In the genomic region with DNA sequence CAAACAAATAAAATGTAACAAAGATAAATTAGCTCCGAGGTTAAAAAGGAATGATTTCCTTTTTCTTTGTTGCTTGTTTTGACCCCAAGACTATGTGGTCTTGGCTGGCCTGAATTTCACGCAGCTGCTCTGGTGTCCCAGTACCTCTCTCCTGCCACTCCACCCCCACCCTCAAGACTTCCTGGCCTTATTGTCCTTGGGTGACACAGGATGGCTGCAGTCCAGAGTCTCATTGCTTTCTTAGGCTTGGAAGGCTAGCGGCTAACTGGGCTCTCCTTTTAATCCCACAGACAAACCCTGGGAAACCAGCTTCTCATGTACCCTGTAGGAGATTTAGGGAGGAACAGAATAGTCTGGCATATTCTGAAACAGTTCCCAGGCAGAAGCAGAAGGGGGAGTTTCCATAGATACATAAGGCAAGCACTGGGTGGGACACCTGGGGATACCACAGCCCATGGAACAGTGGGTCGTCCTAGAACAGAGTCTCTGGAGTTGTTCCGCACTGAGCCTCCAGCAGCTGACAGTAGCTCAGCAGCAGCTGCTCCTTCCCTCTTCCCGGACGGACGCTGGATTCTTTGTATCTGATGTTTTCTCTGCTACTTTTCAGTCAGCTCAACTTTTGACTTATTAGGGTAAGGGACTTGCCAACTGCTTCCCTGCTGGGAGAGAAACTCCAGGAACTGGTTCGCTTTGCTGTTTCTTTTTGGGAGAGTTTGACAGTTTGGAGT, we compare ENCODE assay signal across 11 mouse cellular contexts. TPM values are rescaled to one million over a fixed set of nuclear protein-coding genes. Genes with fewer than 3 reads are reported as not detected.
DNase-seq lines count a peak whose midpoint lies in the region; ATAC-seq and TF ChIP-seq lines count a peak whose summit lies in the region.
"Had no signal": no experiment of that assay in that cellular context is flagged by ENCODE, and none has a peak within 500 bp of the region (broad histone marks: within the 10 kb centered on the region; RNA-seq: fewer than 3 reads in every experiment).

No protein-coding gene starts in this region.

- H3K9ac ChIP-seq in heart, embryonic 11.5 days (ENCODE audit: low read depth, low read length): no peak overlapping the region
- no peak overlapping the region for H3K9ac ChIP-seq in limb, embryonic 14.5 days (ENCODE audit: low read depth, low read length, severe bottlenecking)

- peak; percentile 96 for DNase-seq in heart, adult 11 months
- DNase-seq in Muller cell, postnatal 12 days (ENCODE audit: inconsistent ontology term): peak; percentile 32
- DNase-seq in heart, adult 8-10 months (ENCODE audit: low spot score): peak; percentile 45
- peak; percentile 37 for DNase-seq in limb, embryonic 14.5 days (ENCODE audit: low spot score)
- DNase-seq in thymus, adult 2 months: no peak
- no peak for DNase-seq in spleen, postnatal 4 days (ENCODE audit: low spot score in 2 of 2)
- DNase-seq: layer of hippocampus, adult 9-11 months had no signal

- no peak overlapping the region for H3K27ac ChIP-seq in heart, embryonic 11.5 days (ENCODE audit: low read depth, low read length)
- H3K27ac ChIP-seq in limb, embryonic 14.5 days (replicated peaks; ENCODE audit: low read depth, low read length): no peak overlapping the region
- H3K27ac ChIP-seq in thymus, adult 2 months (ENCODE audit: control insufficient read depth, insufficient read depth, low read length): no peak overlapping the region

- TF ChIP-seq POLR2A in limb, embryonic 14.5 days (IDR thresholded peaks at IDR 0.05; ENCODE audit: borderline replicate concordance, extremely low read depth, insufficient read depth, insufficient read length): no peak
- TF ChIP-seq POLR2A in thymus, adult 2 months (IDR thresholded peaks at IDR 0.05; ENCODE audit: control insufficient read depth, extremely low read depth, insufficient read depth, low read length, poor library complexity): no peak

- no peaks in the 10 kb centered on the region for H3K27me3 ChIP-seq in heart, embryonic 11.5 days (ENCODE audit: control insufficient read depth, insufficient read depth, low read length)
- no peaks in the 10 kb centered on the region for H3K27me3 ChIP-seq in limb, embryonic 14.5 days (ENCODE audit: control insufficient read depth, insufficient read depth, low read length)
- H3K27me3 ChIP-seq in thymus, adult 2 months (ENCODE audit: control insufficient read depth, insufficient read depth, low read length): no peaks in the 10 kb centered on the region

- H3K4me2 ChIP-seq in heart, embryonic 11.5 days: no peak overlapping the region
- H3K4me2 ChIP-seq in limb, embryonic 14.5 days (replicated peaks; ENCODE audit: low read depth, low read length, severe bottlenecking): no peak overlapping the region

- H3K4me1 ChIP-seq in heart, embryonic 11.5 days (ENCODE audit: control insufficient read depth, insufficient read depth, low read length): no peaks in the 10 kb centered on the region
- no peaks in the 10 kb centered on the region for H3K4me1 ChIP-seq in limb, embryonic 14.5 days (ENCODE audit: control insufficient read depth, insufficient read depth, low read length)
- H3K4me1 ChIP-seq in thymus, adult 2 months (replicated peaks; ENCODE audit: control insufficient read depth, insufficient read depth, low read length): no peaks in the 10 kb centered on the region

- no peak for ATAC-seq in heart, embryonic 11.5 days (replicated peaks; ENCODE audit: insufficient number of reproducible peaks, low FRiP score, low TSS enrichment)
- ATAC-seq in limb, embryonic 14.5 days (ENCODE audit: low FRiP score, low read depth): peak; percentile 63; the same call in 1 of the 2 replicates
- no peak for ATAC-seq in megakaryocyte, adult 5-6 weeks (ENCODE audit: poor library complexity, severe bottlenecking)

- no peak for TF ChIP-seq CTCF in thymus, adult 2 months (IDR thresholded peaks at IDR 0.05; ENCODE audit: borderline replicate concordance, control insufficient read depth, extremely low read depth, insufficient read depth, low read length, poor library complexity)

- no peaks in the 10 kb centered on the region for H3K36me3 ChIP-seq in heart, embryonic 11.5 days (ENCODE audit: control insufficient read depth, insufficient read depth, low read length)
- no peaks in the 10 kb centered on the region for H3K36me3 ChIP-seq in limb, embryonic 14.5 days (ENCODE audit: control insufficient read depth, insufficient read depth, low read length)
- no peaks in the 10 kb centered on the region for H3K36me3 ChIP-seq in thymus, adult 2 months (ENCODE audit: control insufficient read depth, insufficient read depth, low read length)
- H3K36me3 ChIP-seq: G1E had no signal

- H3K4me3 ChIP-seq in heart, embryonic 11.5 days (ENCODE audit: low read depth, low read length): no peak overlapping the region
- H3K4me3 ChIP-seq in limb, embryonic 14.5 days (replicated peaks; ENCODE audit: low read length): no peak overlapping the region
- H3K4me3 ChIP-seq in thymus, adult 2 months (ENCODE audit: control insufficient read depth, insufficient read depth, low read length): no peak overlapping the region
- H3K4me3 ChIP-seq: megakaryocyte, embryonic 14.5 days had no signal

- WGBS in heart, embryonic 11.5 days (ENCODE audit: insufficient replicate concordance): 33% methylated on average over 9 of the region's 9 CpGs
- 48% methylated on average over 9 of the region's 9 CpGs for WGBS in limb, embryonic 14.5 days
- WGBS in thymus, adult 2 months: 64% methylated on average over 9 of the region's 9 CpGs

- H3K9me3 ChIP-seq in heart, embryonic 11.5 days (replicated peaks; ENCODE audit: control insufficient read depth, low read length): no peaks in the 10 kb centered on the region
- no peaks in the 10 kb centered on the region for H3K9me3 ChIP-seq in limb, embryonic 14.5 days (ENCODE audit: control insufficient read depth, low read length)

RNA-seq across cellular contexts. Expression of gene Ubtf, which starts 15.6 kb away (rescaled TPM):
- 52.4 and 56.4 TPM in 2 replicates for polyA plus RNA-seq in heart, embryonic 11.5 days (2014; fragmentation: Nextera tagmentation; extraction: Ambion mirVana)
- 10 to 100 TPM; 48.6 to 59.7 (median 52.1) TPM for total RNA-seq in heart, adult 8-10 months (2022)
- polyA plus RNA-seq in limb, embryonic 14.5 days (2012; rRNA removed): 61.0 and 81.3 TPM in 2 replicates
- polyA plus RNA-seq in limb, embryonic 14.5 days (2014; fragmentation: Nextera tagmentation; extraction: Ambion mirVana): 79.7 and 89.4 TPM in 2 replicates
- total RNA-seq in megakaryocyte, adult 5-6 weeks (2015): 19.6 and 22.4 TPM in 2 replicates
- total RNA-seq in megakaryocyte, adult 5-6 weeks (2017): 82.8 and 90.2 TPM in 2 replicates
- polyA plus RNA-seq in thymus, adult 2 months (2012; rRNA removed): 59.7 and 67.9 TPM in 2 replicates

RNA-seq across cellular contexts. Expression of gene Slc4a1, which starts 30.9 kb away (rescaled TPM):
- 102 and 112 TPM in 2 replicates for polyA plus RNA-seq in heart, embryonic 11.5 days (2014; fragmentation: Nextera tagmentation; extraction: Ambion mirVana)
- 1 to 10 TPM in 2 of 4 experiments, under 1 TPM in 2; 0.19 to 4.5 (median 1.5) TPM for total RNA-seq in heart, adult 8-10 months (2022)
- 3.5 and 4.3 TPM in 2 replicates for polyA plus RNA-seq in limb, embryonic 14.5 days (2012; rRNA removed)
- polyA plus RNA-seq in limb, embryonic 14.5 days (2014; fragmentation: Nextera tagmentation; extraction: Ambion mirVana): 2.8 and 6.6 TPM in 2 replicates
- 3.3 and 8.2 TPM in 2 replicates for total RNA-seq in megakaryocyte, adult 5-6 weeks (2015)
- 3.3 and 7.2 TPM in 2 replicates for total RNA-seq in megakaryocyte, adult 5-6 weeks (2017)
- polyA plus RNA-seq in thymus, adult 2 months (2012; rRNA removed): 0.11 and 0.34 TPM in 2 replicates

RNA-seq across cellular contexts. Expression of gene Atxn7l3, which starts 38.7 kb away (rescaled TPM):
- 9.9 and 12.0 TPM in 2 replicates for polyA plus RNA-seq in heart, embryonic 11.5 days (2014; fragmentation: Nextera tagmentation; extraction: Ambion mirVana)
- total RNA-seq in heart, adult 8-10 months (2022): 10 to 100 TPM; 17.7 to 21.1 (median 20.1) TPM
- 72.1 and 84.0 TPM in 2 replicates for polyA plus RNA-seq in limb, embryonic 14.5 days (2012; rRNA removed)
- polyA plus RNA-seq in limb, embryonic 14.5 days (2014; fragmentation: Nextera tagmentation; extraction: Ambion mirVana): 21.0 and 23.1 TPM in 2 replicates
- 24.9 and 26.9 TPM in 2 replicates for total RNA-seq in megakaryocyte, adult 5-6 weeks (2015)
- total RNA-seq in megakaryocyte, adult 5-6 weeks (2017): 25.5 and 25.7 TPM in 2 replicates
- polyA plus RNA-seq in thymus, adult 2 months (2012; rRNA removed): 89.9 TPM in 2 replicates

RNA-seq across cellular contexts. Expression of gene Tmub2, which starts 50.4 kb away (rescaled TPM):
- 40.1 and 40.5 TPM in 2 replicates for polyA plus RNA-seq in heart, embryonic 11.5 days (2014; fragmentation: Nextera tagmentation; extraction: Ambion mirVana)
- 10 to 100 TPM; 27.0 to 28.1 (median 27.6) TPM for total RNA-seq in heart, adult 8-10 months (2022)
- polyA plus RNA-seq in limb, embryonic 14.5 days (2012; rRNA removed): 59.9 and 68.6 TPM in 2 replicates
- polyA plus RNA-seq in limb, embryonic 14.5 days (2014; fragmentation: Nextera tagmentation; extraction: Ambion mirVana): 52.6 and 53.5 TPM in 2 replicates
- total RNA-seq in megakaryocyte, adult 5-6 weeks (2015): 20.8 and 22.0 TPM in 2 replicates
- total RNA-seq in megakaryocyte, adult 5-6 weeks (2017): 27.0 and 27.5 TPM in 2 replicates
- polyA plus RNA-seq in thymus, adult 2 months (2012; rRNA removed): 74.1 and 74.2 TPM in 2 replicates

RNA-seq across cellular contexts. Expression of gene Rundc3a, which starts 58.1 kb away (rescaled TPM):
- 1.3 TPM in 2 replicates for polyA plus RNA-seq in heart, embryonic 11.5 days (2014; fragmentation: Nextera tagmentation; extraction: Ambion mirVana)
- under 1 TPM in 1 of 4 experiments, not detected in 3; 0.16 TPM for total RNA-seq in heart, adult 8-10 months (2022)
- 2.9 and 3.2 TPM in 2 replicates for polyA plus RNA-seq in limb, embryonic 14.5 days (2012; rRNA removed)
- polyA plus RNA-seq in limb, embryonic 14.5 days (2014; fragmentation: Nextera tagmentation; extraction: Ambion mirVana): 1.0 and 1.1 TPM in 2 replicates
- not detected in 2 replicates for total RNA-seq in megakaryocyte, adult 5-6 weeks (2015)
- total RNA-seq in megakaryocyte, adult 5-6 weeks (2017): not detected in 2 replicates
- 7.9 and 8.1 TPM in 2 replicates for polyA plus RNA-seq in thymus, adult 2 months (2012; rRNA removed)
- polyA plus RNA-seq: G1E had no signal

Comparison
In these comparisons a context has a peak if more than half of its experiments do, and no peak if none do; other contexts are left out.
1. DNase-seq: peak in heart, adult 11 months (single experiment), Muller cell, postnatal 12 days (single experiment), heart, adult 8-10 months (single experiment) and limb, embryonic 14.5 days (single experiment); none in thymus, adult 2 months (single experiment) and spleen, postnatal 4 days (0 of 2).
2. RNA of gene Slc4a1, which starts 30.9 kb away (polyA plus RNA-seq): 102 to 112 TPM in heart, embryonic 11.5 days; 2.8 to 6.6 TPM in limb, embryonic 14.5 days and 0.11 to 0.34 TPM in thymus, adult 2 months; every median in the first group is over 10 times any median in the second.